Mouse (Mus musculus) ES-E14 (cell line): ENCODE data around the gene Cp.

Experiments used
- CHD2 ChIP-seq: IDR thresholded peaks from 2 replicates; pipeline ENCODE4 v1.6.1; 2014; ENCODE audit warnings: mild to moderate bottlenecking, low read depth, low read length, inconsistent platforms
- HCFC1 ChIP-seq: IDR thresholded peaks from 2 replicates; pipeline ENCODE4 v1.6.1; 2012; ENCODE audit warnings: low read length, inconsistent platforms, borderline replicate concordance; ENCODE audit not compliant: insufficient read depth
- MAFK ChIP-seq: IDR thresholded peaks from 2 replicates; pipeline ENCODE4 v1.6.1; 2014; ENCODE audit warnings: mild to moderate bottlenecking, low read depth, low read length, inconsistent platforms; ENCODE audit not compliant: insufficient read depth
- ZC3H11A ChIP-seq: IDR thresholded peaks from 2 replicates; pipeline ENCODE4 v1.6.1; 2012; ENCODE audit warnings: low read depth, mild to moderate bottlenecking, inconsistent platforms, low read length, borderline replicate concordance
- ZNF384 ChIP-seq: IDR thresholded peaks from 2 replicates; pipeline ENCODE4 v1.6.1; 2012; ENCODE audit warnings: low read depth, low read length, inconsistent platforms

DNA sequence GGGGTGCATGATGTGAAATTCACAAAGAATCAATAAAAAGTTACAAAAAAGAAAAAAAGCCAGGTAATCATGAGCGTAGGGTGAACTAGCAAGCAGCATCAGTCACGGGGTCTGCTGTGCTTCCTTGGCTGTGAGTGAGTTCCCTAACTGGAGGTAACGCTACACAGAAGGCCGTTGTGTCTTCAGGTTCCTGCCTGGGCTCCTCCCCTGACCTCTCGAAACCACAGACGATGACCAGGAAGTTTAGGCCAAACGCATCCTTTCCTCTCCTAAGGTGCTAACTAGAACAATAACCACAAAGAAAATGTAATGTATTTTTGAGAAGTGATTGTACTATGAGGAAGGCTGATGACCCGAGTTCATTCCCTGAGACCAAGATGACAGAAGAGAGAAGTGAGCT, 47.6 kb downstream of the Cp start:
- TF ChIP-seq HCFC1 (no peak), CHD2 (no peak), ZNF384 (no peak), MAFK (no peak), ZC3H11A (no peak)
